Mouse (Mus musculus): ENCODE measurements around the gene Clhc1. TPM values are rescaled to one million over a fixed set of nuclear protein-coding genes. Genes with fewer than 3 reads are reported as not detected.

Gene Clhc1
- total RNA-seq, 2 experiments from 2014 or later: 0.15 to 0.37 TPM

- DNase-seq (ENCODE audit: low spot score in 2 of 2): no peak
Measured at GRCm38 (mm10) chr11:29560990-29561389, 13.2 kb downstream of the Clhc1 start.

GRCm38 (mm10) chr11:29563406-29563805 lies 15.7 kb downstream of the Clhc1 start:
- no peak for DNase-seq (ENCODE audit: low spot score in 2 of 2)

- no peak for DNase-seq (ENCODE audit: low spot score in 2 of 2)
Measured at GRCm38 (mm10) chr11:29571536-29571935, 23.8 kb downstream of the Clhc1 start.

- DNase-seq (ENCODE audit: low spot score in 2 of 2): no peak
Measured at GRCm38 (mm10) chr11:29572656-29573055, 24.9 kb downstream of the Clhc1 start.

- DNase-seq (ENCODE audit: low spot score in 2 of 2): peak in 1 of 2 experiments; percentile 6
Measured at GRCm38 (mm10) chr11:29579610-29580009, 31.9 kb downstream of the Clhc1 start.

- DNase-seq (ENCODE audit: low spot score in 2 of 2): no peak
Measured at GRCm38 (mm10) chr11:29595217-29595616, 47.5 kb downstream of the Clhc1 start.

GRCm38 (mm10) chr11:29597159-29597558 lies 49.4 kb downstream of the Clhc1 start:
- no peak for DNase-seq (ENCODE audit: low spot score in 2 of 2)

GRCm38 (mm10) chr11:29599000-29599399 lies 51.2 kb downstream of the Clhc1 start:
- no peak for DNase-seq (ENCODE audit: low spot score in 2 of 2)

- DNase-seq (ENCODE audit: low spot score in 2 of 2): no peak
Measured at GRCm38 (mm10) chr11:29603581-29603980, 55.8 kb downstream of the Clhc1 start.

GRCm38 (mm10) chr11:29607465-29607990 lies 59.8 kb downstream of the Clhc1 start:
- DNase-seq (ENCODE audit: low spot score in 2 of 2): no peak

GRCm38 (mm10) chr11:29609756-29610468 lies 62.2 kb downstream of the Clhc1 start:
- no peak for DNase-seq (ENCODE audit: low spot score in 2 of 2)

GRCm38 (mm10) chr11:29612007-29612406 lies 64.3 kb downstream of the Clhc1 start:
- no peak for DNase-seq (ENCODE audit: low spot score in 2 of 2)

- no peak for DNase-seq (ENCODE audit: low spot score in 2 of 2)
Measured at GRCm38 (mm10) chr11:29613185-29613735, 65.5 kb downstream of the Clhc1 start.

- peak in 1 of 2 experiments; percentile 39 for DNase-seq (ENCODE audit: low spot score in 2 of 2)
Measured at GRCm38 (mm10) chr11:29614217-29614924, 66.6 kb downstream of the Clhc1 start.

- DNase-seq (ENCODE audit: low spot score in 2 of 2): peak; percentile 44 to 75
Measured at GRCm38 (mm10) chr11:29622030-29622790, 74.5 kb downstream of the Clhc1 start.

- no peak for DNase-seq (ENCODE audit: low spot score in 2 of 2)
Measured at GRCm38 (mm10) chr11:29623327-29623726, 75.6 kb downstream of the Clhc1 start.

GRCm38 (mm10) chr11:29626541-29626940 lies 78.8 kb downstream of the Clhc1 start:
- DNase-seq (ENCODE audit: low spot score in 2 of 2): no peak

GRCm38 (mm10) chr11:29627706-29628105 lies 80.0 kb downstream of the Clhc1 start:
- DNase-seq (ENCODE audit: low spot score in 2 of 2): no peak
